Mouse (Mus musculus): ENCODE results near the gene Gpa33. TPM values are rescaled to one million over a fixed set of nuclear protein-coding genes. Genes with fewer than 3 reads are reported as not detected.
A peak's percentile ranks its signal among the peaks of the same experiment; 100 is the strongest.

Gpa33 gene
- 0.17 and 0.38 TPM in 2 replicates for polyA plus RNA-seq (2014; fragmentation: Nextera tagmentation; extraction: Ambion mirVana)

- no peak for DNase-seq (ENCODE audit: low spot score, missing footprints)
- 82% methylated on average over 5 of the region's 5 CpGs for WGBS
- H3K4me2 ChIP-seq: no peak within 1 kb of the TSS
- ATAC-seq (ENCODE audit: low FRiP score): no peak
- no peaks in the 10 kb centered on the region for H3K27me3 ChIP-seq (ENCODE audit: control insufficient read depth, insufficient read depth, low read length)
- no peaks in the 10 kb centered on the region for H3K9me3 ChIP-seq (ENCODE audit: control insufficient read depth, low read length)
- H3K9ac ChIP-seq (ENCODE audit: low read length): no peak within 1 kb of the TSS
- no peak within 1 kb of the TSS for H3K27ac ChIP-seq (ENCODE audit: low read depth, low read length)
- no peaks in the 10 kb centered on the region for H3K36me3 ChIP-seq (ENCODE audit: control insufficient read depth, insufficient read depth, low read length)
- no peak within 1 kb of the TSS for H3K4me3 ChIP-seq (ENCODE audit: low read depth, low read length)
- no peaks in the 10 kb centered on the region for H3K4me1 ChIP-seq (ENCODE audit: control insufficient read depth, insufficient read depth, low read length)
These were observed at the start of gene Gpa33 for GRCm38 (mm10) chr1:166130224-166130860. Gpa33 (plus strand) TSS chr1:166130238.

GRCm38 (mm10) chr1:166088446-166089170, 41.4 kb upstream of the Gpa33 start:
- ATAC-seq (ENCODE audit: low FRiP score): no peak

GRCm38 (mm10) chr1:166089337-166089736, 40.7 kb upstream of the Gpa33 start:
- H3K4me3 ChIP-seq (ENCODE audit: low read depth, low read length): no peak overlapping the region
- ATAC-seq (ENCODE audit: low FRiP score) (no peak), DNase-seq (ENCODE audit: low spot score, missing footprints) (peak; percentile 75)
- H3K27me3 ChIP-seq (ENCODE audit: control insufficient read depth, insufficient read depth, low read length): no peaks in the 10 kb centered on the region
- no peaks in the 10 kb centered on the region for H3K36me3 ChIP-seq (ENCODE audit: control insufficient read depth, insufficient read depth, low read length)
- H3K9me3 ChIP-seq (ENCODE audit: control insufficient read depth, low read length): no peaks in the 10 kb centered on the region
- H3K27ac ChIP-seq (ENCODE audit: low read depth, low read length): no peak overlapping the region
- H3K4me1 ChIP-seq (ENCODE audit: control insufficient read depth, insufficient read depth, low read length): 0 out of 2 replicates have a peak, but pooled peaks cover 4% of the 10 kb centered on the region
- H3K4me2 ChIP-seq: no peak overlapping the region
- H3K9ac ChIP-seq (ENCODE audit: low read length): no peak overlapping the region
- WGBS: 81% methylated on average over 3 of the region's 3 CpGs

More at GRCm38 (mm10) chr1:166088446-166089170, 41.4 kb upstream of the Gpa33 start:
- WGBS: 68% methylated on average over 19 of the region's 19 CpGs
- Histone ChIP-seq H3K4me2 (no peak overlapping the region), H3K27ac (ENCODE audit: low read depth, low read length) (no peak overlapping the region), H3K36me3 (ENCODE audit: control insufficient read depth, insufficient read depth, low read length) (no peaks in the 10 kb centered on the region), H3K4me3 (ENCODE audit: low read depth, low read length) (no peak overlapping the region), H3K4me1 (ENCODE audit: control insufficient read depth, insufficient read depth, low read length) (0 out of 2 replicates have a peak, but pooled peaks cover 4% of the 10 kb centered on the region), H3K9me3 (ENCODE audit: control insufficient read depth, low read length) (no peaks in the 10 kb centered on the region), H3K27me3 (ENCODE audit: control insufficient read depth, insufficient read depth, low read length) (no peaks in the 10 kb centered on the region), H3K9ac (ENCODE audit: low read length) (no peak overlapping the region)
- peak; percentile 83 for DNase-seq (ENCODE audit: low spot score, missing footprints)

- H3K4me3 ChIP-seq (ENCODE audit: low read depth, low read length): no peak overlapping the region
- WGBS: 75% methylated on average over 4 of the region's 4 CpGs
- 0 out of 2 replicates have a peak, but pooled peaks cover 4% of the 10 kb centered on the region for H3K4me1 ChIP-seq (ENCODE audit: control insufficient read depth, insufficient read depth, low read length)
- no peaks in the 10 kb centered on the region for H3K9me3 ChIP-seq (ENCODE audit: control insufficient read depth, low read length)
- no peaks in the 10 kb centered on the region for H3K27me3 ChIP-seq (ENCODE audit: control insufficient read depth, insufficient read depth, low read length)
- no peak for ATAC-seq (ENCODE audit: low FRiP score)
- H3K27ac ChIP-seq (ENCODE audit: low read depth, low read length): no peak overlapping the region
- H3K4me2 ChIP-seq: no peak overlapping the region
- DNase-seq (ENCODE audit: low spot score, missing footprints): peak; percentile 83
- H3K9ac ChIP-seq (ENCODE audit: low read length): no peak overlapping the region
- no peaks in the 10 kb centered on the region for H3K36me3 ChIP-seq (ENCODE audit: control insufficient read depth, insufficient read depth, low read length)
These were observed 40.3 kb upstream of the Gpa33 start for GRCm38 (mm10) chr1:166089739-166090138.

GRCm38 (mm10) chr1:166090306-166090705, 39.7 kb upstream of the Gpa33 start:
- H3K4me1 ChIP-seq (ENCODE audit: control insufficient read depth, insufficient read depth, low read length): 0 out of 2 replicates have a peak, but pooled peaks cover 4% of the 10 kb centered on the region
- WGBS: 86% methylated on average over 2 of the region's 2 CpGs

GRCm38 (mm10) chr1:166094462-166094861, 35.6 kb upstream of the Gpa33 start:
- Histone ChIP-seq H3K27ac (ENCODE audit: low read depth, low read length) (no peak overlapping the region), H3K9ac (ENCODE audit: low read length) (no peak overlapping the region), H3K4me2 (no peak overlapping the region), H3K36me3 (ENCODE audit: control insufficient read depth, insufficient read depth, low read length) (no peaks in the 10 kb centered on the region), H3K27me3 (ENCODE audit: control insufficient read depth, insufficient read depth, low read length) (no peaks in the 10 kb centered on the region), H3K4me1 (ENCODE audit: control insufficient read depth, insufficient read depth, low read length) (no peaks in the 10 kb centered on the region), H3K9me3 (ENCODE audit: control insufficient read depth, low read length) (no peaks in the 10 kb centered on the region), H3K4me3 (ENCODE audit: low read depth, low read length) (no peak overlapping the region)
- ATAC-seq (ENCODE audit: low FRiP score): no peak
- 89% methylated on average over 3 of the region's 3 CpGs for WGBS
- peak; percentile 44 for DNase-seq (ENCODE audit: low spot score, missing footprints)

More at GRCm38 (mm10) chr1:166090306-166090705, 39.7 kb upstream of the Gpa33 start:
- Histone ChIP-seq H3K9me3 (ENCODE audit: control insufficient read depth, low read length) (no peaks in the 10 kb centered on the region), H3K4me2 (no peak overlapping the region), H3K27ac (ENCODE audit: low read depth, low read length) (no peak overlapping the region), H3K9ac (ENCODE audit: low read length) (no peak overlapping the region), H3K27me3 (ENCODE audit: control insufficient read depth, insufficient read depth, low read length) (no peaks in the 10 kb centered on the region), H3K36me3 (ENCODE audit: control insufficient read depth, insufficient read depth, low read length) (no peaks in the 10 kb centered on the region), H3K4me3 (ENCODE audit: low read depth, low read length) (no peak overlapping the region)
- DNase-seq (ENCODE audit: low spot score, missing footprints) (no peak), ATAC-seq (ENCODE audit: low FRiP score) (no peak)

- Histone ChIP-seq H3K36me3 (ENCODE audit: control insufficient read depth, insufficient read depth, low read length) (no peaks in the 10 kb centered on the region), H3K27me3 (ENCODE audit: control insufficient read depth, insufficient read depth, low read length) (no peaks in the 10 kb centered on the region), H3K4me3 (ENCODE audit: low read depth, low read length) (no peak overlapping the region), H3K9ac (ENCODE audit: low read length) (no peak overlapping the region), H3K27ac (ENCODE audit: low read depth, low read length) (no peak overlapping the region), H3K9me3 (ENCODE audit: control insufficient read depth, low read length) (no peaks in the 10 kb centered on the region), H3K4me2 (no peak overlapping the region), H3K4me1 (ENCODE audit: control insufficient read depth, insufficient read depth, low read length) (no peaks in the 10 kb centered on the region)
- DNase-seq (ENCODE audit: low spot score, missing footprints) (no peak), ATAC-seq (ENCODE audit: low FRiP score) (no peak)
- WGBS: 97% methylated on average over 2 of the region's 2 CpGs
These were observed 31.9 kb upstream of the Gpa33 start for GRCm38 (mm10) chr1:166098120-166098519.

- 72% methylated on average over 11 of the region's 11 CpGs for WGBS
- Histone ChIP-seq H3K4me1 (ENCODE audit: control insufficient read depth, insufficient read depth, low read length) (no peaks in the 10 kb centered on the region), H3K36me3 (ENCODE audit: control insufficient read depth, insufficient read depth, low read length) (no peaks in the 10 kb centered on the region), H3K9me3 (ENCODE audit: control insufficient read depth, low read length) (no peaks in the 10 kb centered on the region), H3K4me2 (no peak overlapping the region), H3K27ac (ENCODE audit: low read depth, low read length) (no peak overlapping the region), H3K9ac (ENCODE audit: low read length) (no peak overlapping the region), H3K27me3 (ENCODE audit: control insufficient read depth, insufficient read depth, low read length) (no peaks in the 10 kb centered on the region), H3K4me3 (ENCODE audit: low read depth, low read length) (no peak overlapping the region)
- DNase-seq (ENCODE audit: low spot score, missing footprints) (no peak), ATAC-seq (ENCODE audit: low FRiP score) (peak; percentile 54; the same call in 1 of the 2 replicates)
These were observed 27.0 kb upstream of the Gpa33 start for GRCm38 (mm10) chr1:166102920-166103608.

GRCm38 (mm10) chr1:166104858-166105257, 25.2 kb upstream of the Gpa33 start:
- WGBS: 93% methylated on average over 3 of the region's 3 CpGs
- Histone ChIP-seq H3K27me3 (ENCODE audit: control insufficient read depth, insufficient read depth, low read length) (no peaks in the 10 kb centered on the region), H3K4me3 (ENCODE audit: low read depth, low read length) (no peak overlapping the region), H3K4me2 (no peak overlapping the region), H3K4me1 (ENCODE audit: control insufficient read depth, insufficient read depth, low read length) (no peaks in the 10 kb centered on the region), H3K9ac (ENCODE audit: low read length) (no peak overlapping the region), H3K36me3 (ENCODE audit: control insufficient read depth, insufficient read depth, low read length) (no peaks in the 10 kb centered on the region), H3K27ac (ENCODE audit: low read depth, low read length) (no peak overlapping the region), H3K9me3 (ENCODE audit: control insufficient read depth, low read length) (no peaks in the 10 kb centered on the region)
- DNase-seq (ENCODE audit: low spot score, missing footprints) (no peak), ATAC-seq (ENCODE audit: low FRiP score) (no peak)

Data from midbrain, embryonic 11.5 days (tissue).